Mouse (Mus musculus) ES-Bruce4 (cell line): Measurements from ENCODE around the gene Akap2.

Source experiments
- CTCF ChIP-seq: IDR thresholded peaks from one replicate; pipeline ENCODE4 v1.8.1; 2011; ENCODE audit warnings: low read depth, low read length
- POLR2A ChIP-seq: IDR thresholded peaks from one replicate; pipeline ENCODE4 v1.8.1; 2011; ENCODE audit warnings: low read length; ENCODE audit not compliant: insufficient read depth

- TF ChIP-seq POLR2A, result no peak
- no peak for TF ChIP-seq CTCF
These were observed 15.9 kb upstream of the Akap2 start for GRCm38 (mm10) chr4:57701576-57701975.
